Mouse (Mus musculus): ENCODE results near the gene Slc39a8.

The Slc39a8 gene

DNA sequence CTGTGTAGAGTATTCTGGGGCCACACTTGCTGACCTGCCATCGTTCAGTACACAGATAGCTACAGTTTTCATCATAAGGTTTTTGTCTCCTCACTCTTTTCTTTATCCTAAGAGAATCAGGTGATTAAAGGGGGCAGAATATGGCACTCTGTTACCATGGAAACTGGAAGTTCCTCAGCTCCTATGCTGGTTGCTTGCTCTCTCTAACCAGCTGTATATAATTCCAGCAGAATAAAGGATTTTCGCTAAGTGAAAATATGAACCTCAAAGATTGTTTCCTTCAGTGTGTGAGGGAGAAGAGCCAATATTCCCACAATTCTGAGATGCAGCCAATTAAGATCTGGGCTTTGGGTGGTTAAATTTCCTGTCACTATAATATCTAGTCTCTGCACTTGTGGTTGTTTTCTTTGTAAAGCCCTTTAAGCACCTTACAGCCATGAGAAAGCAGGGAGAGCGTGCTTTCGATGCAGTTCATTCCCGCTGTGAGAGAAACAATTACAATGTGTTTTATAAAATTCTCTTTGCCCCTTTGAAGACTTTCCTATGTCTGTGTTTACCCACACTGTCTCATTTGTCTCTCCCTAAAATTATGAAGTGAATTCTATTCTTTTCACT lies 93.6 kb downstream of the Slc39a8 start:
- no peak for DNase-seq (ENCODE audit: low read depth, low spot score)

DNA sequence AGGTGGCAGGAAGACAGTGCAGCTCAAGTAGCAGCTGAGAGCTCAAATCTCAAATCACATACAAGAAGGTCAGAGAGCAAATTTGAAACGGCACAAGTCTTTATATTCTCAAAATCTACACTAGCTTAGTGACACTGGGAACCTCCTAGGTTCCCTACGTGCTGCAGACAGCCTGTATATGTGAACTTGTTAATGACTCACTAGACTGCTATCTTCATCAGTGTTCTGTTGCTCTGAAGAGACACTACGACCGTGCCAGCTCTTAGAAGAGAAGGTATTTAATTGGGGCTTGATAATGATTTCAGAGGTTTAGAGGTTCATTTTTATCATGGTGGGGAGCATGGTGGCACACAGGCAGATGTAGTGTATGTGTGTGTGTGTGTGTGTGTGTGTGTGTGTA lies 94.2 kb downstream of the Slc39a8 start:
- no peak for DNase-seq (ENCODE audit: low read depth, low spot score)

DNA sequence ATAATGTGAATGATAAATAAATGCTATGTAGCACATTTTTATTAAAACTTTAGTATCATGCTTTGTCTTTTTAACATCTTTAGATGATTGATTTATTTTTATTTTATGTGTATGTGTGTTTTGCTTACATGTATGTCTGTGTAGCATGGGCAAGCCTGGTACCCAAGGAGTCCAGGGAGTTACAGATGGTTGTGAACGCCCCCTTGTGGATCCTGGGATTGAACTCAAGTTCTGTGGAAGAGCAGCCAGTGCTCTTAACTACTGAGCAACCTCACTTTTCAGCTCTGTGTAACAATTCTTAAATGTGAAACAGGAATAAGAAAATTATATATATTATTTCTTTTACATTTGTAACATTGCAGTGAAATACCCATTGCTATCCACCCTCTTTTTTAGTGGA lies 101.7 kb downstream of the Slc39a8 start:
- DNase-seq (ENCODE audit: low read depth, low spot score): peak; percentile 23

- DNase-seq (ENCODE audit: low read depth, low spot score): peak; percentile 27
Observed at GRCm38 (mm10) chr3:135928184-135928583, 103.1 kb downstream of the Slc39a8 start.

DNA sequence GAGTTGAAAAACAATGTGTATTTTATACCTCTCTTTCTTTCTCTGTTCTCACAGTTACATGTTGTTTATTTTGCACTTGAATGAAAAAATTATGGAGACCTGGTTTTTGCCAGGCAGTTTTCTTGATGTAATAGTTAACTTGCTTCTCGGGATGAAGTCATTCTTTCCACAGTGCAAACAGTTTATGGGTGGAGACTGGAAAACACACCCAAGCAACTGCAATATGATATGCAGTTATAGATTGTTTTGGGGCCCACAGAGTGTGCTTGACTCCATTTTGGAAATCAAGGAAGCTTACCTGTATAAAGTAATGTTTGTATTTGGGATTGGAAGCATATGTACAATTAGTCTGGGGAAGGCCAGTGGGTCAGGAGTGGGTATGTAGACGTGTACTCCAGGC lies 112.4 kb downstream of the Slc39a8 start:
- DNase-seq (ENCODE audit: low read depth, low spot score): no peak
